In the genomic region with DNA sequence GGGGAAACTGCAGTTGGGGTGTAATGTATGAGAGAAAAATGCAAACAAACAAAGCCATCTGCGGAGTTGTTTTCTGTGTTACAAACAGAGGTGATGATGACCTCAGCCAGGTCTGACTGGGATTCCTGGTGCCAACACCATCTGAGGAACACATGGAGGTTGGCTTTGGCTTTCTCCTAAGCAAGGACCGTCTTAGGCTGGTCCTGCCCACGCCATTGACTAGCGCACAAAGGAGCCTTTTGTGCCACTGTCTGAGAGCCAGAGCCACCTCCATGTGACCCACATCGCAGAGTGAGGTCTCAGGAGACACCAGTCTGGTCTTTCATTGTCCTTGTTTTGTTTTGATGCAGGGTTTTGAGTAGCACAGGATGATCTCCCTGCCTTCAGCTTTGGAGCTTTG, we compare ENCODE assay signal across 11 mouse cellular contexts. TPM values are rescaled to one million over a fixed set of nuclear protein-coding genes. Genes with fewer than 3 reads are reported as not detected.
DNase-seq lines count a peak whose midpoint lies in the region; ATAC-seq lines count a peak whose summit lies in the region.
"Had no signal": no experiment of that assay in that cellular context is flagged by ENCODE, and none has a peak within 500 bp of the region (broad histone marks: within the 10 kb centered on the region; RNA-seq: fewer than 3 reads in every experiment).

No protein-coding gene starts in this region.

- H3K36me3 ChIP-seq in kidney, embryonic 15.5 days, result no peaks in the 10 kb centered on the region
- no peaks in the 10 kb centered on the region for H3K36me3 ChIP-seq in forebrain, embryonic 12.5 days (replicated peaks)
- H3K36me3 ChIP-seq in liver, embryonic 13.5 days, result no peaks in the 10 kb centered on the region

- WGBS in kidney, embryonic 15.5 days, result 38% methylated on average over 5 of the region's 5 CpGs
- 3% methylated on average over 5 of the region's 5 CpGs for WGBS in forebrain, embryonic 12.5 days
- WGBS in liver, embryonic 13.5 days (ENCODE audit: insufficient replicate concordance), result 58% methylated on average over 5 of the region's 5 CpGs

- H3K27me3 ChIP-seq in kidney, embryonic 15.5 days, result no peaks in the 10 kb centered on the region
- H3K27me3 ChIP-seq in forebrain, embryonic 12.5 days, result peaks cover 6% of the 10 kb centered on the region; the same call in 1 of the 2 replicates
- no peaks in the 10 kb centered on the region for H3K27me3 ChIP-seq in liver, embryonic 13.5 days

- ATAC-seq in kidney, embryonic 15.5 days (replicated peaks; ENCODE audit: low FRiP score), result no peak
- no peak for ATAC-seq in forebrain, embryonic 12.5 days (ENCODE audit: low FRiP score)
- no peak for ATAC-seq in liver, embryonic 13.5 days (ENCODE audit: low read depth)
- ATAC-seq in cerebellum, adult (ENCODE audit: insufficient number of reproducible peaks, low FRiP score, low TSS enrichment), result no peak
- no peak for ATAC-seq in megakaryocyte-erythroid progenitor cell, adult 5-6 weeks (replicated peaks; ENCODE audit: low FRiP score, low TSS enrichment, poor library complexity, severe bottlenecking)

- H3K9me3 ChIP-seq in kidney, embryonic 15.5 days (replicated peaks), result no peaks in the 10 kb centered on the region
- H3K9me3 ChIP-seq in forebrain, embryonic 12.5 days, result no peaks in the 10 kb centered on the region
- H3K9me3 ChIP-seq in liver, embryonic 13.5 days (replicated peaks), result no peaks in the 10 kb centered on the region

- DNase-seq in kidney, adult 9 months, result no peak
- DNase-seq in Muller cell, postnatal 12 days (ENCODE audit: inconsistent ontology term), result peak; percentile 90
- DNase-seq in liver, embryonic 13.5 days, result no peak
- DNase-seq in thymus, adult 18-20 months, result no peak
- DNase-seq: adrenal gland, postnatal 36 days; kidney, adult 18-20 months; right cerebral cortex, postnatal 4 days had no signal

- 0 out of 2 replicates have a peak overlapping the region, but pooled peaks have one; percentile 34 for H3K27ac ChIP-seq in kidney, embryonic 15.5 days
- peak overlapping the region; percentile 72 for H3K27ac ChIP-seq in forebrain, embryonic 12.5 days
- 0 out of 2 replicates have a peak overlapping the region, but pooled peaks have one; percentile 54 for H3K27ac ChIP-seq in liver, embryonic 13.5 days

- no peak overlapping the region for H3K4me2 ChIP-seq in kidney, embryonic 15.5 days
- 0 out of 2 replicates have a peak overlapping the region, but pooled peaks have one; percentile 2 for H3K4me2 ChIP-seq in forebrain, embryonic 12.5 days
- H3K4me2 ChIP-seq in liver, embryonic 13.5 days, result no peak overlapping the region

- H3K9ac ChIP-seq in kidney, embryonic 15.5 days, result no peak overlapping the region
- H3K9ac ChIP-seq in forebrain, embryonic 12.5 days, result no peak overlapping the region
- H3K9ac ChIP-seq in liver, embryonic 13.5 days, result peak overlapping the region; percentile 15; the same call in 1 of the 2 replicates

- H3K4me3 ChIP-seq in kidney, embryonic 15.5 days (replicated peaks), result no peak overlapping the region
- H3K4me3 ChIP-seq in forebrain, embryonic 12.5 days (replicated peaks), result no peak overlapping the region
- H3K4me3 ChIP-seq in liver, embryonic 13.5 days (replicated peaks), result no peak overlapping the region

- peaks cover 58% of the 10 kb centered on the region for H3K4me1 ChIP-seq in kidney, embryonic 15.5 days
- peaks cover 49% of the 10 kb centered on the region for H3K4me1 ChIP-seq in forebrain, embryonic 12.5 days
- H3K4me1 ChIP-seq in liver, embryonic 13.5 days (replicated peaks), result peaks cover 80% of the 10 kb centered on the region

RNA-seq across cellular contexts. Expression of a gene that starts 1.4 kb away (rescaled TPM):
- 581 and 603 TPM in 2 replicates for polyA plus RNA-seq in kidney, embryonic 15.5 days (2015; fragmentation: Nextera tagmentation; extraction: Ambion mirVana)
- polyA plus RNA-seq in forebrain, embryonic 12.5 days (2016; fragmentation: Nextera tagmentation; extraction: Ambion mirVana), result 434 and 458 TPM in 2 replicates
- 677 TPM in 2 replicates for polyA plus RNA-seq in liver, embryonic 13.5 days (2015; fragmentation: Nextera tagmentation; extraction: Ambion mirVana)
- 566 and 603 TPM in 2 replicates for total RNA-seq in megakaryocyte-erythroid progenitor cell, adult 5-6 weeks (2014; fragmentation: Nextera tagmentation)
- 483 and 498 TPM in 2 replicates for total RNA-seq in megakaryocyte-erythroid progenitor cell, adult 5-6 weeks (2017)

RNA-seq across cellular contexts. Expression of a gene that starts 8.8 kb away (rescaled TPM):
- polyA plus RNA-seq in kidney, embryonic 15.5 days (2015; fragmentation: Nextera tagmentation; extraction: Ambion mirVana), result 235 and 243 TPM in 2 replicates
- polyA plus RNA-seq in forebrain, embryonic 12.5 days (2016; fragmentation: Nextera tagmentation; extraction: Ambion mirVana), result 183 and 184 TPM in 2 replicates
- polyA plus RNA-seq in liver, embryonic 13.5 days (2015; fragmentation: Nextera tagmentation; extraction: Ambion mirVana), result 120 and 122 TPM in 2 replicates
- total RNA-seq in megakaryocyte-erythroid progenitor cell, adult 5-6 weeks (2014; fragmentation: Nextera tagmentation), result 145 and 157 TPM in 2 replicates
- total RNA-seq in megakaryocyte-erythroid progenitor cell, adult 5-6 weeks (2017), result 142 and 150 TPM in 2 replicates

RNA-seq across cellular contexts. Expression of a gene that starts 31.9 kb away (rescaled TPM):
- polyA plus RNA-seq in kidney, embryonic 15.5 days (2015; fragmentation: Nextera tagmentation; extraction: Ambion mirVana), result 8.7 and 10.0 TPM in 2 replicates
- 3.4 and 3.6 TPM in 2 replicates for polyA plus RNA-seq in forebrain, embryonic 12.5 days (2016; fragmentation: Nextera tagmentation; extraction: Ambion mirVana)
- 14.3 and 14.9 TPM in 2 replicates for polyA plus RNA-seq in liver, embryonic 13.5 days (2015; fragmentation: Nextera tagmentation; extraction: Ambion mirVana)
- 76.2 and 103 TPM in 2 replicates for total RNA-seq in megakaryocyte-erythroid progenitor cell, adult 5-6 weeks (2014; fragmentation: Nextera tagmentation)
- 52.8 and 64.4 TPM in 2 replicates for total RNA-seq in megakaryocyte-erythroid progenitor cell, adult 5-6 weeks (2017)

RNA-seq across cellular contexts. Expression of a gene that starts 52.1 kb away (rescaled TPM):
- 3.9 and 4.5 TPM in 2 replicates for polyA plus RNA-seq in kidney, embryonic 15.5 days (2015; fragmentation: Nextera tagmentation; extraction: Ambion mirVana)
- 5.8 and 5.9 TPM in 2 replicates for polyA plus RNA-seq in forebrain, embryonic 12.5 days (2016; fragmentation: Nextera tagmentation; extraction: Ambion mirVana)
- polyA plus RNA-seq in liver, embryonic 13.5 days (2015; fragmentation: Nextera tagmentation; extraction: Ambion mirVana), result 6.3 and 7.4 TPM in 2 replicates
- 27.0 and 32.9 TPM in 2 replicates for total RNA-seq in megakaryocyte-erythroid progenitor cell, adult 5-6 weeks (2014; fragmentation: Nextera tagmentation)
- total RNA-seq in megakaryocyte-erythroid progenitor cell, adult 5-6 weeks (2017), result 11.0 and 12.1 TPM in 2 replicates

RNA-seq across cellular contexts. Expression of a gene that starts 57.0 kb away (rescaled TPM):
- 14.4 and 16.2 TPM in 2 replicates for polyA plus RNA-seq in kidney, embryonic 15.5 days (2015; fragmentation: Nextera tagmentation; extraction: Ambion mirVana)
- 14.8 and 16.4 TPM in 2 replicates for polyA plus RNA-seq in forebrain, embryonic 12.5 days (2016; fragmentation: Nextera tagmentation; extraction: Ambion mirVana)
- 9.2 and 9.9 TPM in 2 replicates for polyA plus RNA-seq in liver, embryonic 13.5 days (2015; fragmentation: Nextera tagmentation; extraction: Ambion mirVana)
- total RNA-seq in megakaryocyte-erythroid progenitor cell, adult 5-6 weeks (2014; fragmentation: Nextera tagmentation), result 34.4 and 39.7 TPM in 2 replicates
- 12.1 and 12.9 TPM in 2 replicates for total RNA-seq in megakaryocyte-erythroid progenitor cell, adult 5-6 weeks (2017)
